Mouse (Mus musculus): ENCODE measurements around the gene Tmem255b. TPM values are rescaled to one million over a fixed set of nuclear protein-coding genes. Genes with fewer than 3 reads are reported as not detected.

The Tmem255b gene
- polyA plus RNA-seq, 1 experiment = 11.0 TPM

GRCm38 (mm10) chr8:13489351-13489750, 54.4 kb downstream of the Tmem255b start:
- Histone ChIP-seq H3K27ac (ENCODE audit: insufficient read depth, low read depth, low read length) (no peak overlapping the region), H3K27me3 (ENCODE audit: control insufficient read depth, insufficient read depth, low read length) (no peaks in the 10 kb centered on the region)
- TF ChIP-seq CTCF (IDR thresholded peaks at IDR 0.05; ENCODE audit: extremely low read depth, insufficient read length, insufficient replicate concordance, low read depth, low read length) (no peak), POLR2A (IDR thresholded peaks at IDR 0.05; ENCODE audit: low read depth, low read length) (no peak)

GRCm38 (mm10) chr8:13489986-13490910, 55.3 kb downstream of the Tmem255b start:
- 0 out of 2 replicates have a peak, but pooled peaks cover 1% of the 10 kb centered on the region for H3K36me3 ChIP-seq (ENCODE audit: control insufficient read depth, insufficient read depth, low read length)
- no peak for TF ChIP-seq POLR2A (IDR thresholded peaks at IDR 0.05; ENCODE audit: low read depth, low read length)
- TF ChIP-seq CTCF (IDR thresholded peaks at IDR 0.05; ENCODE audit: extremely low read depth, insufficient read length, insufficient replicate concordance, low read depth, low read length) = no peak
- no peaks in the 10 kb centered on the region for H3K27me3 ChIP-seq (ENCODE audit: control insufficient read depth, insufficient read depth, low read length)
- no peak overlapping the region for H3K4me3 ChIP-seq (ENCODE audit: low read depth, low read length)
- 54% methylated on average over 13 of the region's 13 CpGs for WGBS
- no peak overlapping the region for H3K27ac ChIP-seq (ENCODE audit: insufficient read depth, low read depth, low read length)
- peaks cover 15% of the 10 kb centered on the region for H3K4me1 ChIP-seq (ENCODE audit: control insufficient read depth, insufficient read depth, insufficient read length, low read length)

More at GRCm38 (mm10) chr8:13489351-13489750, 54.4 kb downstream of the Tmem255b start:
- H3K4me1 ChIP-seq (ENCODE audit: control insufficient read depth, insufficient read depth, insufficient read length, low read length) = peaks cover 12% of the 10 kb centered on the region
- H3K4me3 ChIP-seq (ENCODE audit: low read depth, low read length) = no peak overlapping the region
- WGBS = 77% methylated on average over 3 of the region's 3 CpGs
- 0 out of 2 replicates have a peak, but pooled peaks cover 1% of the 10 kb centered on the region for H3K36me3 ChIP-seq (ENCODE audit: control insufficient read depth, insufficient read depth, low read length)

GRCm38 (mm10) chr8:13491491-13492010, 56.6 kb downstream of the Tmem255b start:
- no peaks in the 10 kb centered on the region for H3K36me3 ChIP-seq (ENCODE audit: control insufficient read depth, insufficient read depth, low read length)
- peaks cover 15% of the 10 kb centered on the region for H3K4me1 ChIP-seq (ENCODE audit: control insufficient read depth, insufficient read depth, insufficient read length, low read length)
- H3K27ac ChIP-seq (ENCODE audit: insufficient read depth, low read depth, low read length) = no peak overlapping the region
- TF ChIP-seq CTCF (IDR thresholded peaks at IDR 0.05; ENCODE audit: extremely low read depth, insufficient read length, insufficient replicate concordance, low read depth, low read length) (no peak), POLR2A (IDR thresholded peaks at IDR 0.05; ENCODE audit: low read depth, low read length) (no peak)
- no peak overlapping the region for H3K4me3 ChIP-seq (ENCODE audit: low read depth, low read length)
- H3K27me3 ChIP-seq (ENCODE audit: control insufficient read depth, insufficient read depth, low read length) = no peaks in the 10 kb centered on the region
- WGBS = 91% methylated on average over 14 of the region's 14 CpGs

GRCm38 (mm10) chr8:13492198-13492995, 57.4 kb downstream of the Tmem255b start:
- H3K36me3 ChIP-seq (ENCODE audit: control insufficient read depth, insufficient read depth, low read length) = no peaks in the 10 kb centered on the region
- no peak overlapping the region for H3K27ac ChIP-seq (ENCODE audit: insufficient read depth, low read depth, low read length)
- H3K4me1 ChIP-seq (ENCODE audit: control insufficient read depth, insufficient read depth, insufficient read length, low read length) = peaks cover 15% of the 10 kb centered on the region
- no peaks in the 10 kb centered on the region for H3K27me3 ChIP-seq (ENCODE audit: control insufficient read depth, insufficient read depth, low read length)
- TF ChIP-seq CTCF (IDR thresholded peaks at IDR 0.05; ENCODE audit: extremely low read depth, insufficient read length, insufficient replicate concordance, low read depth, low read length) (no peak), POLR2A (IDR thresholded peaks at IDR 0.05; ENCODE audit: low read depth, low read length) (no peak)
- WGBS = 42% methylated on average over 9 of the region's 9 CpGs
- H3K4me3 ChIP-seq (ENCODE audit: low read depth, low read length) = no peak overlapping the region

GRCm38 (mm10) chr8:13493011-13493410, 58.0 kb downstream of the Tmem255b start:
- Histone ChIP-seq H3K36me3 (ENCODE audit: control insufficient read depth, insufficient read depth, low read length) (no peaks in the 10 kb centered on the region), H3K27me3 (ENCODE audit: control insufficient read depth, insufficient read depth, low read length) (no peaks in the 10 kb centered on the region), H3K4me3 (ENCODE audit: low read depth, low read length) (peak overlapping the region; percentile 98), H3K4me1 (ENCODE audit: control insufficient read depth, insufficient read depth, insufficient read length, low read length) (peaks cover 15% of the 10 kb centered on the region), H3K27ac (ENCODE audit: insufficient read depth, low read depth, low read length) (no peak overlapping the region)
- TF ChIP-seq POLR2A (IDR thresholded peaks at IDR 0.05; ENCODE audit: low read depth, low read length) = no peak
- TF ChIP-seq CTCF (IDR thresholded peaks at IDR 0.05; ENCODE audit: extremely low read depth, insufficient read length, insufficient replicate concordance, low read depth, low read length) = no peak
- WGBS = 29% methylated on average over 11 of the region's 11 CpGs

DNA sequence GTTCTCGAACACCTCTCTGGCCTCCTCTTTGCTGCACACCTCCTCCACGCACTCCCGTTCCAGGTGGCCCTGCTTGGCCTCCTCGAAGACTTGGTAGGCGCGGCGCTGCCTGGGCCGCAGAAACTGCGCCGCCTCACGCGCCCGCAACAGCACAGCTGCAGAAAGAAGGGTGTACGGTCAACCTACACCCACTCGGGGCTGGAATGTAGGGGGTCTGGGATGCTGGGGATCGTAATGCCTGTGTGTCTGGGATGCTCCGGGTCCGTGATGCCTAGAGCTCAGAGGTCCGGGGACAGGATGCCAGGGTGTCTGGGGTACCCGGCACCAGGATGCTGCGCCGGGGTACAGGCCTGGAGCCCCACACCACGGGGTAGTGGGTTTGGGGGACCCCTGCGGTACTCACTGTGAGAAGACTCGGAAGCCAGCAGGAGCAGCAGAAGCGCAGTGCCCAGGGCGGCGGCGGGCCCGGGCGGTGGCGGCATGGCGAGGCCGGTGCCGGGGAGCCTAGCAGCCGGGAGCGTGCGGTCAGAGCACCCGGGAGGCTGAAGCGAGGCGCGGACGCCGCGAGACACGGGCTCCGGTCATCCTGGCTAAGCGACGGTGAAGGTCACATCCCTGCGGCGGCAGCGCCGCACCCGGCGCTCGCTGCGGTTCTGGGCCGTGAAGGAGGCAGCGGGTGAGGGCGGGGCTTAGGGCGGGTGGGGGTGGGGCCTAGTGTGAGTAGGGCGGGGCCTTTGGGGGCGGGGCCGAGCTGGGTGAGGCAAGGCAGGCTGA, 59.1 kb downstream of the Tmem255b start, which contains the start of gene Gas6:
TSS of gene Gas6 (minus strand) at position 633 of the 774 bp plus-strand sequence.
- peak within 1 kb of the TSS; percentile 98 for H3K4me3 ChIP-seq (ENCODE audit: low read depth, low read length)
- H3K36me3 ChIP-seq (ENCODE audit: control insufficient read depth, insufficient read depth, low read length) = no peaks in the 10 kb centered on the region
- WGBS = 2% methylated on average over 64 of the region's 64 CpGs
- no peak for TF ChIP-seq CTCF (IDR thresholded peaks at IDR 0.05; ENCODE audit: extremely low read depth, insufficient read length, insufficient replicate concordance, low read depth, low read length)
- TF ChIP-seq POLR2A (IDR thresholded peaks at IDR 0.05; ENCODE audit: low read depth, low read length) = peak; percentile 85
- peaks cover 15% of the 10 kb centered on the region for H3K4me1 ChIP-seq (ENCODE audit: control insufficient read depth, insufficient read depth, insufficient read length, low read length)
- H3K27ac ChIP-seq (ENCODE audit: insufficient read depth, low read depth, low read length) = peak within 1 kb of the TSS; percentile 38; the same call in 1 of the 2 replicates
- no peaks in the 10 kb centered on the region for H3K27me3 ChIP-seq (ENCODE audit: control insufficient read depth, insufficient read depth, low read length)

Data from small intestine, adult 2 months (tissue).